Mouse (Mus musculus) stomach, postnatal 0 days (tissue): Measurements from ENCODE around the gene Tnrc6a. TPM values are rescaled to one million over a fixed set of nuclear protein-coding genes. Genes with fewer than 3 reads are reported as not detected.

Experiments
- ATAC-seq: fragments of 200-750 bp; cut with Nextera tagmentation; 2 replicates; pipeline ENCODE4 v1.8.0; 2017; ENCODE audit not compliant: low FRiP score, low TSS enrichment
- DNase-seq: peaks from one replicate; pipeline ENCODE4 v3.0.0-alpha.2; 2016; ENCODE audit warnings: low spot score
- H3K27ac ChIP-seq: fragments of 300-500 bp; sonication (generic); replicated peaks from 2 replicates; pipeline ENCODE4 v1.5.1; 2014; ENCODE audit warnings: mild to moderate bottlenecking, control low read depth
- H3K27me3 ChIP-seq: fragments of 300-500 bp; sonication (generic); 2 replicates; pipeline ENCODE4 v1.6.1; 2014; ENCODE audit warnings: low read length; ENCODE audit not compliant: control insufficient read depth, insufficient read depth
- H3K36me3 ChIP-seq: fragments of 300-500 bp; sonication (generic); 2 replicates; pipeline ENCODE4 v1.6.1; 2014; ENCODE audit warnings: low read length, mixed read lengths; ENCODE audit not compliant: control insufficient read depth, insufficient read depth
- H3K4me1 ChIP-seq: fragments of 300-500 bp; sonication (generic); replicated peaks from 2 replicates; pipeline ENCODE4 v1.6.1; 2014; ENCODE audit warnings: antibody characterized with exemption; ENCODE audit not compliant: control insufficient read depth, insufficient read depth
- H3K4me2 ChIP-seq: fragments of 300-500 bp; sonication (generic); replicated peaks from 2 replicates; pipeline ENCODE4 v1.6.1; 2014; ENCODE audit warnings: low read depth, mild to moderate bottlenecking, control low read depth, moderate library complexity
- H3K4me3 ChIP-seq: fragments of 300-500 bp; sonication (generic); 2 replicates; pipeline ENCODE4 v1.5.1; 2014; ENCODE audit warnings: low read depth, low read length, control low read depth
- H3K9ac ChIP-seq: fragments of 300-500 bp; sonication (generic); 2 replicates; pipeline ENCODE4 v1.6.1; 2014; ENCODE audit warnings: mild to moderate bottlenecking, low read length, control low read depth, mixed read lengths
- H3K9me3 ChIP-seq: fragments of 300-500 bp; sonication (generic); 2 replicates; pipeline ENCODE4 v1.6.1; 2016; ENCODE audit warnings: low read length; ENCODE audit not compliant: control insufficient read depth
- CTCF ChIP-seq: IDR thresholded peaks from 2 replicates; pipeline ENCODE4 v1.5.1; 2016; ENCODE audit warnings: antibody characterized with exemption, low read depth, mild to moderate bottlenecking, moderate library complexity
- EP300 ChIP-seq: optimal IDR thresholded peaks from 2 replicates; pipeline ENCODE3; 2016; ENCODE audit warnings: antibody characterized with exemption
- WGBS: fragments of 180-500 bp; shearing (Covaris S2); extraction: QIAGEN DNeasy Blood & Tissue Kit; methylation state at CpG from one replicate; pipeline ENCODE4 v1.1.7; 2014; 5-methylcytosine and 5-hydroxymethylcytosine counted together
- polyA plus RNA-seq: library from polyadenylated mRNA; unstranded; fragments of >200 nt; fragmentation: Nextera tagmentation; extraction: Ambion mirVana; gene quantifications from 2 replicates; pipeline ENCODE4 v1.2.1, GENCODE M21; 2015

The Tnrc6a gene
- polyA plus RNA-seq, result 35.8 and 44.2 TPM in 2 replicates

- DNase-seq (peak; percentile 95), ATAC-seq (peak; percentile 97)
- Histone ChIP-seq H3K9ac (peak within 1 kb of the TSS; percentile 98), H3K4me1 (no peaks in the 10 kb centered on the region), H3K4me2 (peak within 1 kb of the TSS; percentile 67), H3K9me3 (no peaks in the 10 kb centered on the region), H3K36me3 (no peaks in the 10 kb centered on the region), H3K27me3 (no peaks in the 10 kb centered on the region), H3K4me3 (peak within 1 kb of the TSS; percentile 99), H3K27ac (peak within 1 kb of the TSS; percentile 98)
- no peak; the same call in 1 of the 2 replicates for TF ChIP-seq CTCF
- no peak for TF ChIP-seq EP300
- under 1% methylated on average over 55 of the region's 55 CpGs for WGBS
These were observed at the start of gene Tnrc6a for GRCm38 (mm10) chr7:123123665-123124298. TSS of gene Tnrc6a (plus strand) at chr7:123123885.

GRCm38 (mm10) chr7:123082236-123082635 is 41.4 kb upstream of the Tnrc6a start:
- ATAC-seq (no peak), DNase-seq (no peak)
- Histone ChIP-seq H3K27me3 (no peaks in the 10 kb centered on the region), H3K4me1 (peaks cover 5% of the 10 kb centered on the region; the same call in 1 of the 2 replicates), H3K4me2 (no peak overlapping the region), H3K36me3 (no peaks in the 10 kb centered on the region), H3K4me3 (no peak overlapping the region), H3K27ac (no peak overlapping the region), H3K9ac (no peak overlapping the region), H3K9me3 (no peaks in the 10 kb centered on the region)
- TF ChIP-seq EP300 (no peak), CTCF (no peak)
- 54% methylated on average over 4 of the region's 4 CpGs for WGBS

- H3K9me3 ChIP-seq, result no peaks in the 10 kb centered on the region
- H3K36me3 ChIP-seq, result no peaks in the 10 kb centered on the region
- DNase-seq (no peak), ATAC-seq (peak; percentile 43; the same call in 1 of the 2 replicates)
- WGBS, result 28% methylated on average over 12 of the region's 12 CpGs
- no peak overlapping the region for H3K27ac ChIP-seq
- TF ChIP-seq CTCF (peak; percentile 56), EP300 (no peak)
- no peaks in the 10 kb centered on the region for H3K27me3 ChIP-seq
- H3K4me3 ChIP-seq, result no peak overlapping the region
- no peak overlapping the region for H3K9ac ChIP-seq
- no peak overlapping the region for H3K4me2 ChIP-seq
- peaks cover 5% of the 10 kb centered on the region; the same call in 1 of the 2 replicates for H3K4me1 ChIP-seq
These were observed 40.1 kb upstream of the Tnrc6a start for GRCm38 (mm10) chr7:123083441-123084123.

DNA sequence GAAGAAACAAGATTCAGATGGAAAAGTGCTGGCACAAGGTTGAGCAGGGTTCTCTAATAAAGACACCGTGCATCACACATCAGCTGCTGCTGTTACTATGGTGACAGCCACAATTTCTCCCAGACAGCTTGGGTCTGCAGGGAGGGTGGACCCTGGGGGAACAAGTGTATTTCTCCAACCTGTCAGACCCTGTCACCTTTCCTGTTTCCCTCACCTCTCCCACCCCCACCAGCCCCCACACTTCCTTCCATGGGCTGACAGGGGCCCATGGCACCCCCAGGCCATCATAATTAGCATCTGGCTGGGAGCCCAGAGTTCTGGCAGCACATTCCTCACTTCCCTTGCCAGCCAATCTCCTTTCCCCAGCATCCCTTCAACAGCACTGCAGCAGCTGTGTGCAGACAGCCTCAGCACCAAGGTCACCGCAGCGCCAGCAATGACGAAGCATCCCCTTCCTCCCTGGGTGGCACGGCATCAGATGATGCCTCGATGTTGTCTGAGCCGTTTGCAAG is 39.4 kb upstream of the Tnrc6a start:
- H3K27ac ChIP-seq, result no peak overlapping the region
- TF ChIP-seq CTCF (no peak), EP300 (no peak)
- H3K27me3 ChIP-seq, result no peaks in the 10 kb centered on the region
- no peaks in the 10 kb centered on the region for H3K9me3 ChIP-seq
- no peak overlapping the region for H3K9ac ChIP-seq
- no peak overlapping the region for H3K4me3 ChIP-seq
- no peaks in the 10 kb centered on the region for H3K36me3 ChIP-seq
- ATAC-seq, result peak; percentile 65
- 0 out of 2 replicates have a peak overlapping the region, but pooled peaks have one; percentile 20 for H3K4me2 ChIP-seq
- DNase-seq, result no peak
- 8% methylated on average over 7 of the region's 7 CpGs for WGBS
- peaks cover 5% of the 10 kb centered on the region; the same call in 1 of the 2 replicates for H3K4me1 ChIP-seq

DNA sequence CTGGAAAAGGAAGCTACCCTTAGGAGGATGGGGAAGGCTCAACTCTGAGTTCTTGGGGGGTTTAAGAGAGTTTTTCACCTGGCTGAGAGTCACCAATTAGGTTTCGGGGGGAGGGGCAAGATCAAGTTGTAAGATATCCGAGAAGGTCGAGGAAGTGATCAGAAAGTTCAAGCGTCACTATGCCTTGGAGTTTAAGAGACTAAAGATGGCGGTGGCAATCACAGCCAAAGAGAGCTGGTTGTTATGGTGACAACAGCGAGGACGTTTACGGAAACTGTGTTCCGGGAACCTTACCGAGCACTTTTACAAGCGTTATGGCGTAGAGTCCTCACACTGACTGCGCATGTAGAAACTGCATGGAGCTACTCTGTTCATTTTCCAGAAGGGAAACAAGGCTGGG is 39.0 kb upstream of the Tnrc6a start:
- no peak overlapping the region for H3K27ac ChIP-seq
- 23% methylated on average over 13 of the region's 13 CpGs for WGBS

GRCm38 (mm10) chr7:123088920-123089319 is 34.8 kb upstream of the Tnrc6a start:
- TF ChIP-seq CTCF (no peak), EP300 (no peak)
- WGBS, result 84% methylated on average over 4 of the region's 4 CpGs
- Histone ChIP-seq H3K27me3 (no peaks in the 10 kb centered on the region), H3K4me1 (peaks cover 5% of the 10 kb centered on the region; the same call in 1 of the 2 replicates), H3K27ac (no peak overlapping the region), H3K9ac (no peak overlapping the region), H3K36me3 (no peaks in the 10 kb centered on the region), H3K9me3 (no peaks in the 10 kb centered on the region), H3K4me2 (no peak overlapping the region), H3K4me3 (no peak overlapping the region)
- ATAC-seq (no peak), DNase-seq (no peak)

More for the DNA sequence above, 39.0 kb upstream of the Tnrc6a start:
- no peak for DNase-seq
- TF ChIP-seq CTCF (no peak), EP300 (no peak)
- Histone ChIP-seq H3K9ac (no peak overlapping the region), H3K9me3 (no peaks in the 10 kb centered on the region), H3K4me3 (no peak overlapping the region), H3K27me3 (no peaks in the 10 kb centered on the region), H3K36me3 (no peaks in the 10 kb centered on the region), H3K4me1 (peaks cover 5% of the 10 kb centered on the region; the same call in 1 of the 2 replicates), H3K4me2 (0 out of 2 replicates have a peak overlapping the region, but pooled peaks have one; percentile 20)
- ATAC-seq, result no peak
